Mouse (Mus musculus): ENCODE measurements at regions not wholly inside any gene's neighbourhood (a gene's known extent, or its start where the extent isn't known, plus 50 kb on each side); places are given as distances from the start of the nearest gene placed in this dataset.

GRCm38 (mm10) chr14:76824066-76824465, 212.5 kb upstream of the Ccdc122 start:
- TF ChIP-seq CTCF (IDR thresholded peaks at IDR 0.05; ENCODE audit: extremely low read depth, insufficient read depth, low read length): no peak
- no peak for TF ChIP-seq POLR2A (IDR thresholded peaks at IDR 0.05; ENCODE audit: extremely low read depth, insufficient read depth, low read length)
